Mouse (Mus musculus) kidney, adult 2 months (tissue): ENCODE results near the gene H2-DMa. TPM values are rescaled to one million over a fixed set of nuclear protein-coding genes. Genes with fewer than 3 reads are reported as not detected.

Experiments used
- DNase-seq: peaks from one replicate; pipeline ENCODE4 v3.0.0; 2021
- H3K27ac ChIP-seq: fragments of 200-500 bp; 2 replicates; pipeline ENCODE4 v1.5.1; 2012; ENCODE audit warnings: low read depth, low read length, control low read depth, inconsistent platforms; ENCODE audit not compliant: insufficient read depth
- H3K27me3 ChIP-seq: fragments of 200-500 bp; replicated peaks from 2 replicates; pipeline ENCODE4 v1.6.1; 2012; ENCODE audit warnings: mild to moderate bottlenecking, moderate library complexity, low read length, inconsistent platforms; ENCODE audit not compliant: control insufficient read depth, insufficient read depth
- H3K36me3 ChIP-seq: fragments of 200-500 bp; 2 replicates; pipeline ENCODE4 v1.6.1; 2012; ENCODE audit warnings: mild to moderate bottlenecking, moderate library complexity, low read length, inconsistent platforms; ENCODE audit not compliant: control insufficient read depth, insufficient read depth
- H3K4me1 ChIP-seq: fragments of 200-500 bp; 2 replicates; pipeline ENCODE4 v1.6.1; 2011; ENCODE audit warnings: low read length; ENCODE audit not compliant: control insufficient read depth, insufficient read depth
- H3K4me3 ChIP-seq: fragments of 200-500 bp; 2 replicates; pipeline ENCODE4 v1.5.1; 2011; ENCODE audit warnings: mild to moderate bottlenecking, low read depth, low read length, control low read depth; ENCODE audit not compliant: insufficient read depth
- CTCF ChIP-seq: fragments of 200-500 bp; conservative IDR thresholded peaks from 2 replicates; pipeline ENCODE4 v1.5.1; 2011; ENCODE audit warnings: low read depth, mild to moderate bottlenecking, control low read depth, low read length, moderate library complexity, mixed read lengths; ENCODE audit not compliant: insufficient read depth, insufficient read length
- POLR2A ChIP-seq: fragments of 200-500 bp; IDR thresholded peaks from one replicate; pipeline ENCODE4 v1.6.1; 2011; ENCODE audit warnings: low read depth, low read length, control low read depth
- WGBS: fragments of 180-500 bp; shearing (Covaris S2); methylation state at CpG from one replicate; pipeline ENCODE4 v1.1.7; 2018; 5-methylcytosine and 5-hydroxymethylcytosine counted together
- polyA plus RNA-seq: library from polyadenylated mRNA; depleted of rRNA; stranded (reverse); fragments of >200 nt; gene quantifications from 2 replicates; pipeline ENCODE4 v1.2.3, GENCODE M21; 2012

H2-DMa gene
- polyA plus RNA-seq, 1 experiment = 37.1 TPM

GRCm38 (mm10) chr17:34083104-34083503 lies 36.2 kb upstream of the H2-DMa start:
- no peaks in the 10 kb centered on the region for H3K4me1 ChIP-seq
- H3K27me3 ChIP-seq = no peaks in the 10 kb centered on the region
- no peak overlapping the region for H3K4me3 ChIP-seq
- no peak for DNase-seq
- no peak overlapping the region for H3K27ac ChIP-seq
- WGBS = 28% methylated on average over 8 of the region's 8 CpGs
- TF ChIP-seq CTCF (no peak), POLR2A (no peak)
- no peaks in the 10 kb centered on the region for H3K36me3 ChIP-seq

- Histone ChIP-seq H3K4me1 (no peaks in the 10 kb centered on the region), H3K27ac (no peak overlapping the region), H3K4me3 (no peak overlapping the region), H3K36me3 (no peaks in the 10 kb centered on the region), H3K27me3 (no peaks in the 10 kb centered on the region)
- no peak for DNase-seq
- TF ChIP-seq POLR2A (no peak), CTCF (no peak)
- WGBS = 76% methylated on average over 2 of the region's 2 CpGs
Observed at GRCm38 (mm10) chr17:34087386-34087785, 32.0 kb upstream of the H2-DMa start.

- Histone ChIP-seq H3K27me3 (no peaks in the 10 kb centered on the region), H3K4me1 (no peaks in the 10 kb centered on the region), H3K36me3 (no peaks in the 10 kb centered on the region), H3K27ac (no peak overlapping the region), H3K4me3 (no peak overlapping the region)
- no peak for DNase-seq
- 88% methylated on average over 11 of the region's 11 CpGs for WGBS
- TF ChIP-seq CTCF (no peak), POLR2A (no peak)
Observed at GRCm38 (mm10) chr17:34088124-34088523, 31.2 kb upstream of the H2-DMa start.

GRCm38 (mm10) chr17:34090923-34091322 lies 28.4 kb upstream of the H2-DMa start:
- DNase-seq = no peak
- Histone ChIP-seq H3K36me3 (no peaks in the 10 kb centered on the region), H3K27ac (no peak overlapping the region), H3K4me1 (no peaks in the 10 kb centered on the region), H3K27me3 (no peaks in the 10 kb centered on the region), H3K4me3 (no peak overlapping the region)
- no peak; the same call in 1 of the 2 replicates for TF ChIP-seq CTCF
- TF ChIP-seq POLR2A = no peak
- WGBS = 55% methylated on average over 7 of the region's 7 CpGs

- WGBS = 47% methylated on average over 11 of the region's 11 CpGs
Observed at GRCm38 (mm10) chr17:34092197-34092875, 27.0 kb upstream of the H2-DMa start, which contains the start of gene H2-Oa. Gene H2-Oa, plus strand, starts transcription at chr17:34092340.

GRCm38 (mm10) chr17:34093199-34093874 lies 26.0 kb upstream of the H2-DMa start:
- no peaks in the 10 kb centered on the region for H3K4me1 ChIP-seq
- H3K27me3 ChIP-seq = no peaks in the 10 kb centered on the region
- no peak for DNase-seq
- H3K4me3 ChIP-seq = no peak overlapping the region
- no peaks in the 10 kb centered on the region for H3K36me3 ChIP-seq
- no peak overlapping the region for H3K27ac ChIP-seq
- 44% methylated on average over 7 of the region's 7 CpGs for WGBS
- TF ChIP-seq POLR2A (no peak), CTCF (no peak)

More at GRCm38 (mm10) chr17:34092197-34092875, 27.0 kb upstream of the H2-DMa start, which contains the start of gene H2-Oa:
- no peak for TF ChIP-seq CTCF
- TF ChIP-seq POLR2A = no peak
- H3K27me3 ChIP-seq = no peaks in the 10 kb centered on the region
- no peaks in the 10 kb centered on the region for H3K36me3 ChIP-seq
- no peak within 1 kb of the TSS for H3K27ac ChIP-seq
- no peak for DNase-seq
- no peak within 1 kb of the TSS for H3K4me3 ChIP-seq
- H3K4me1 ChIP-seq = no peaks in the 10 kb centered on the region

- Histone ChIP-seq H3K27ac (no peak overlapping the region), H3K36me3 (no peaks in the 10 kb centered on the region), H3K4me3 (no peak overlapping the region), H3K4me1 (peaks cover 4% of the 10 kb centered on the region; the same call in 1 of the 2 replicates), H3K27me3 (no peaks in the 10 kb centered on the region)
- no peak for DNase-seq
- TF ChIP-seq POLR2A = no peak
- TF ChIP-seq CTCF = no peak
- 88% methylated on average over 27 of the region's 27 CpGs for WGBS
Observed at GRCm38 (mm10) chr17:34094283-34095035, 24.9 kb upstream of the H2-DMa start.
